Mouse (Mus musculus) v-Abl transformed pro-B cells (cell line): ENCODE data around the gene Actr1a.

Experiments used
- in situ Hi-C, 2 experiments: fragments of 400-800 bp; cut with MboI; formaldehyde crosslinking; loops; one replicate each; pipeline ENCODE4 v1.15.1; 2025; ENCODE audit not compliant: unreplicated experiment in 2 of 2

The Actr1a gene

DNA sequence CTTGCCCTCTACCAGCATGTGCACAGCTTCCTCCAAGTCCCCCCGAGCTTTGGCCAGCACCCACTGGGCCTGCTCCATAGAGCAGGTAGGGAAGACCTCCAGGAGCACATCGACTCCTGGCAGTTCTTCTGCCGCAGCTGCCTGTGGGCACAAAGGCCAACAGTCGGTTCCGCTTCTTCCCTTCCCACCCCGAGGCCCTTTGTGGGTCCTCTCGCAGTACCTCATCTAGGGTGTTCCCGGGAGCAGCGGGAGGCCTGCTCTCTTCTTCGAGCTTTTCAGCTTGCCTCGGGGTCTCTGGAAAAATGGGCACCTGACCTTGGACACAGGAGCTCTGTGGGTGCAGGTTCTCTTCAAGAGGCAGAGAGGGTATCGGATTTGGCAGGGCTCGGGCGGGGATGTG lies 64.2 kb downstream of the Actr1a start:
- in situ Hi-C loops, result loop anchor here in 1 of 2 experiments (10.0 kb wide), 1 partner anchor 113 kb away; no protein-coding TSS in a partner anchor

DNA sequence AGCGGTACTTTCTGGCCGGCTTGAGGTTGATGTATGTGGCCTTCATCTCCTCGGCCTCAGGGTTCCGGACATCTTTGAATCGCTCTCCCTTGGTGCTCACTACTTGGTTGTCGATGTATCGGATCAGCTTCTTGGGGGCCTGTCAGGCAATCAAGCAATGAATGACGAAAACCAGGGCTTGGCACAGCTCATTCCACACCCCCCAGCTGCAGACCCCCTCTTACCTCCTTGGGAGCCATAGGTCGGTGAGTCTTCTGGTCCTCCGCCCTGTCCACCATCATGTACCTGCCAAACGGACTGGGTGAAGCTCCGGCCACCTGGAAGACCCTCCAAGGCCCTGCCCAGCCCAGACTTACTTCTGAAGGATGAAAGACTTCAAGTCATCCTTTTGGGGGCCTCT lies 64.9 kb downstream of the Actr1a start:
- in situ Hi-C loops, result loop anchor here in 1 of 2 experiments (10.0 kb wide), 1 partner anchor 114 kb away; no protein-coding TSS in a partner anchor

DNA sequence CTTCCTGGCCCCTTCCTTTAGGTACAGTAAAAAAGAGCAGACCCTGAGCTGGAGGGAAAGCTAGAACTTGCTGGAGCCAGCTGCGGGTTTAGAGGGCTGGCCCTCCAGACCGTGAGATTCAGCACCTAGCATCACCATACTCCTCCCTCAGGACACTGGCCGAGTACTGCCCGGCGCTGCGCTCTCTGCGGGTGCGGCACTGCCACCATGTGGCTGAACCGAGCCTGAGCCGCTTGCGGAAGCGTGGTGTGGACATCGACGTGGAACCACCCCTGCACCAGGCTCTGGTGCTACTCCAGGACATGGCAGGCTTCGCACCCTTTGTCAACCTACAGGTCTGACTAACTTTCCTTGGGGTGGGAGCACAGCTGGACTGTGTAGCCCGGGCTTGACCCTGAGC lies 65.6 kb downstream of the Actr1a start:
- in situ Hi-C loops, result loop anchor here in 1 of 2 experiments (10.0 kb wide), 1 partner anchor 115 kb away; no protein-coding TSS in a partner anchor

DNA sequence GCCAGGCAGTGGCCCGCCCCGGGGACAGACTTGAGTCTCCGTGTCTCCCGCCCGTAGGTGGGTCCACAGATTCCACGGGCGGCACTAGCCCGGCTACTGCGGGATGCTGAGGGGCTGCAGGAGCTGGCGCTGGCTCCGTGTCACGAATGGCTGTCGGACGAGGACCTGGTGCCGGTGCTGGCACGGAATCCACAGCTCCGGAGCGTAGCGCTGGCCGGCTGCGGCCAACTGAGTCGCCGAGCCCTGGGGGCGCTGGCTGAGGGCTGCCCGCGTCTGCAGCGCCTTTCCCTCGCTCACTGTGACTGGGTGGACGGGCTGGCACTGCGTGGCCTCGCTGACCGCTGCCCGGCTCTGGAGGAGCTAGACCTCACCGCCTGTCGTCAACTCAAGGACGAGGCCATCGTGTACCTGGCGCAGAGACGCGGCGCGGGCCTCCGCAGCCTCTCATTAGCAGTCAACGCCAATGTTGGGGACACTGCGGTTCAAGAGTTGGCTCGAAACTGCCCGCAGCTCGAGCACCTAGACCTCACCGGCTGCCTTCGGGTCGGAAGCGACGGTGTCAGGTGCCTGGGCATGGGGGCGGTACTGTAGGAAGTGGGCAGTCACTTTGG lies 66.4 kb downstream of the Actr1a start:
- in situ Hi-C loops, result no loop called here

DNA sequence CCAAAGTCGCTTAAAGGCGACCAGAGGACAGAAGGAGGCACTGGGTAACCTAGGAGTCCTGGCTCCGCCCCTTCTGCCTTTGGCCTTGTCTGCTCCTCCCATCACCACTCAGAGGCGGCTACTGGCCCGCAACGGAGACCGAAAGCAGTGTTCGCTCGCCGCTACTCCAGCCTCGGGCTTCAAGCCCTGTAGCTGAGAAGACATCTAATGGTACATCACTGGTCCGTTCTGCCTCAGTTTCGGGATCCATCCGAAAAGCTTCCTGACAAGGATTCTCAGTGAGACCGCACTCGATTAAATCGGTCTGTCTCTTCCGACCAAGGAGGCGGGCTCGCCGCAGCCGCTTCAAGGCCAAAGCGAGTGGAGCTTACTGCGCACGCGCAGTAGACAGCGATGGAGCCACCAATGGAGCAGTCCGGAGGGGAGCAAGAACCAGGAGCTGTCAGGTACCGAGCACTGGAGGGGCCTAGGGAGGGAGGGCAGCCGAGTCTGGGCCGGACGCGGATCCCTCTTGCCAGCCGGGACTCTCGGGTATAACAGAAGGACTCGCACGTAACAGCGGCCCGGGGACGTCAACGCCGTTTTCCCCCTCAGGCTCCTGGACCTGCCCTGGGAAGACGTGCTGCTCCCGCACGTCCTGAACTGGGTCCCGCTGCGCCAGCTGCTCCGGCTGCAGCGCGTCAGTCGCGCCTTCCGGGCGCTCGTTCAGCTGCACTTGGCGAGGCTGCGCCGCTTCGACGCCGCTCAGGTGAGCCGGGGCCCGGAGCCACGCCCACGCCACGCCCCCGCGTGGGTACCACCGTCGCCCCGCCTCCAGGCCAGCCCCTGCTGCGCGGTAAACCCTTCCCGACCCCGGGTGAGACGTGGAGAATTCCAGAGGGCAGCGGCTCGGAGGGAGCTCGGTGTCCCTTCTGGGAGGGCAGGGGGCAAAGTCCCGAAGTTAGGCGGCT lies 67.2 kb downstream of the Actr1a start, which contains the start of gene Fbxl15:
Gene Fbxl15, plus strand, starts transcription at position 104 of the 950 bp plus-strand sequence.
- in situ Hi-C loops, result no loop called here

DNA sequence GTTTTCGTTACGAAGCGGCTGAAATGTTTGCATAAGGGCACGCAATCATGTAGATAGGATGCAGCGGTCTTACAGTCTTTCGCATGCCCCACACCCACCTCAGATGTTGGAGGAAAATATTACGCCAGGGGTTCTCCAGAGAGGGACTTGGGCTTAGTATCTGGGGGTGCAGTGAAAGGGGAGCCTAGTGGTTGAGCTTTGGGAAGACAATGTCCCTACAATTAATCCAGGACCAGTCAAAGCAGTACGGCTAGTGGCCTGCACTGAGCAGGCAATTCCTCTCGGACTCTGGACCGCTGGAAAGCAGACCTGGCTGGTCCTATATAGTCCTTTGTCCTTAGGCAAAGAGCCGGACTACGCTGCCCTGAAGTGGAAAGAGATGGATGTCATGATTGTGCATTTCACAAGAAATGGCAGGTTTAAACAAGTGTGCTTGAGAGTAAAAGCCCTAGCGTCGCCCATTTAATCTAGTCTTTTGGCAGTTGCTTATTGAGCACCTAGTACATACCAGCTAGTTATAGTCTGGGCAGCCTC lies 68.0 kb downstream of the Actr1a start:
- in situ Hi-C loops, result no loop called here
